Mouse (Mus musculus) layer of hippocampus, adult 11-12 months (tissue): ENCODE data around the gene Pola1.
"Not testable (repeated sequence)": the region's sequence is repeated elsewhere in the genome, so short reads cannot be mapped to it uniquely, and the experiment has no call there.

ENCODE experiments used
- DNase-seq: peaks from one replicate; pipeline ENCODE4 v3.0.0; 2022; ENCODE audit warnings: low spot score

The Pola1 gene

GRCm38 (mm10) chrX:93429738-93430260, 202.2 kb downstream of the Pola1 start:
- no peak for DNase-seq

DNA sequence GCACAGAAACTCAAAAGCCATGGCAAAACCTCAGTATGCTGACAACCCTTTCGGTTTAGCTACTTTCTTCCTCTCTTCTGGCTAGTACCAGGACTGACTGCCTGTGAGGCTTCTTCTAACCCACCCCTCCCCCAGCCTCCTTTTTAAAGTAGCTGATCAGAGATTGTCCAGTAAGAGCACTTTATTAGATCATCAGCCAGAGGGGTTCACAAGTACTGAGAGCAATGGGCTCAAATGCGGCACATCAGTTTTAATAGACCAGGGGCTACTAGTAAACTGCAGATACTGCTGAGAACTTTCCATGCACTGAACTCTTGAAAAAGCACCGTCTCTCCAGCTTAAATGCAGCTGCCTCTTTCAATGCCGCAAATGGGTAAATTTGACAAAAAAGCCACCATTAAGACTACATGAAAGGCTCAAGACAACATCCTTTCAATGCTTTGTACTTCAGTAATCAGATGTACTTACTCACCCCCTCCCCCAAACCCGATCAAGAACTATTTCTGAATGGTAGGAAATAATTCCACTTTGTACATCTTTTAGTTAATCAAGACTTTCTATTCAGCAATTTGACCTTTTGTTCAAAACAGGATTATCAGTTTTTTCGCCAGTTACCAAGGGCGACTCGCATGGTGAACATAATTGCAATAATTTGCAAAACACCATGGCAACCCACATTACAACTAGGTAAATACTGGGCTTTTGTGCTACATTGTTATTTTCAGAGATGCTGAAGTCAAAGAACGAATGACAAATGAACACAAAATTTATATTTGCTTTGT, 202.8 kb downstream of the Pola1 start:
- no peak for DNase-seq

DNA sequence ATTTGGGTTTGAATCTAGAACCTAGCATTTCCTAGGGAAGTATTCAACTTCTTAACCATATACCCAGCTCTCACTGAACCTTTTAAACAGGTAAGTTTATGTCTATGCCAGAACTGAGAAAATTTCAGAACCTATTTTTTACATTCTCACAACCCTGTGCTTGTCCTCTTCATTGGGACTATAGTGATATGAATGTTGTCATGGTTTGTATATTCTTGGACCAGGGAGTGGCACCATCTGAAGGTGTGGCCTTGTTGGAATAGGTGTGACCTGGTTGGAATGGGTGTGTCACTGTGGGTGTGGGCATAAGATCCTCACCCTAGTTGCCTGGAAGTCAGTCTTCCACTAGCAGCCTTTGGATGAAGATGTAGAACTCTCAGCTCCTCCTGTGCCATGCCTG, 231.1 kb downstream of the Pola1 start:
- not testable (repeated sequence) for DNase-seq

GRCm38 (mm10) chrX:93397089-93397488, 234.9 kb downstream of the Pola1 start:
- no peak for DNase-seq

GRCm38 (mm10) chrX:93377285-93377972, 254.5 kb downstream of the Pola1 start:
- DNase-seq: no peak

DNA sequence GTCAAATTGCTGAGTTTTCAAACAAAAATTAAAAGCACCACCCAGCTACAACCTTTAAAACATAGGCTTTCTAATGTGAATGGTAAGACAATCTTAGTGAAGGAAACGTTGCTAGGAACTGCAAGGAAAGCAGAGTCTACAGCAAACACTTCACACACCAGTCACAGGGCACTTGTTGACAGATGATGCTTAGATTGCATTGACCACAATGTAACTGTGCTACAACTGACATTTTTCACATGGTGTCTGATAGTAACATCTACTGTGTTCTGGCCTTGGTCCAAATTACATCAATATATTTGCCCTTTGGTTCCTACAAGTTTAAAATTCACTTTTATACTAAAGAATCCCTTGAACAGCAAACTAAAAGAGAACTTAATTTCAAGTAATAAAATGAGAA, 258.5 kb downstream of the Pola1 start:
- DNase-seq: no peak

DNA sequence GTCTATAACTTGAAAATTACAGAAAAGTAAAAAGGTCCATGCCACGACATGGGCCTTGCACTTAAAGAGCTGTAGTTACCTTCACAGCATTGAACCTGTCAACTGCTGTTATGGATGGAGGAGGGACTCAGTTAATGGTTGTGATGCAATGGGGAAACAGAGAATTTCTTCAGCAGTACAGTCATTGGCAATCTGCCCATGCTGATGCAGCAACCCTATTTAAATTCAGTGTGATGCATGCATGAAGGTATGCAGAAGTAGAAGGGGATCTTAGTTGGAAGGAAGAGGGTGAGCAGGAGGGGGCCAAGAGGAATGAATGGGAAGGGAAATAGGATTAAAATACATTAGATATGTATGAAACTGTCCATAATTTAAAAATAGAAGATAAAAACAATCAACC, 262.2 kb downstream of the Pola1 start:
- DNase-seq: no peak

- DNase-seq: no peak
Measured at GRCm38 (mm10) chrX:93368211-93368610, 263.7 kb downstream of the Pola1 start.

DNA sequence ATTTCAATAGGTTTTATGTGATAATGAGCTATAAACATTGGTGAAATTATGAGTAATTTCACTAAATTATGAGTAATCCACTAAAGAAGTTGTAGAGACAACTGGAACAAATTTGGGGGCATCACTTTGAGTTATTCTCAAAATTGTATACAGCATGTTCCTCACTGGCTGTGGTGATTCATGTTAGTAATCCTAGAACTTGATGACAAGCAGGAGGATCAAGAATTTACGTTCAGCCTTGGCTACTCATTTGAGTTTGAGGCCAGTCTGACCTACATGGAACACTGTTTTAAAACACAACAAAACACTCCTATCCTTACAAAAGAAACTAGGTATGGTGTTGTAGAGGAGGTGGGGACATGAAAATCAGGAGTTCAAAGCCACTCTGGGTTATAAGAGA, 310.6 kb downstream of the Pola1 start:
- DNase-seq: no peak

- no peak for DNase-seq
Measured at GRCm38 (mm10) chrX:93319979-93320378, 312.0 kb downstream of the Pola1 start.

DNA sequence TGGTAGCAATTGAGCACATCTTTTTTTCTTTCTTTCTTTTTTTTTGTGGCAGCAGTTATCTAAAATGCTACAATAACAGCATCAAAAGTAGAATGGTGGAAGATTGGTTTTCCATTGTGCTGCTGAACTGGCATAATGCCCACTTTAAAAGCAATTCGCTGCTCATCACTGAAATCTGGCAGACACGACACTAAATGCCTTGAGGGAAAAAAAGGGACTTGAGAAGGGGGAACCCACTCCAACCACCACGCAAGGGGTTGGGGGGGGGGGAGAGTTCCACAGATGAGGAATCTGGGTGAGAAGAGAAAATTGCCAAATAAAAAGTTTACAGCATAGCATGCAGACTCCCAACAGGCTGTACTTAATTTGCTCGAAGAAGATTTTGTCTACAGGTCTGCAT, 314.4 kb downstream of the Pola1 start:
- no peak for DNase-seq

DNA sequence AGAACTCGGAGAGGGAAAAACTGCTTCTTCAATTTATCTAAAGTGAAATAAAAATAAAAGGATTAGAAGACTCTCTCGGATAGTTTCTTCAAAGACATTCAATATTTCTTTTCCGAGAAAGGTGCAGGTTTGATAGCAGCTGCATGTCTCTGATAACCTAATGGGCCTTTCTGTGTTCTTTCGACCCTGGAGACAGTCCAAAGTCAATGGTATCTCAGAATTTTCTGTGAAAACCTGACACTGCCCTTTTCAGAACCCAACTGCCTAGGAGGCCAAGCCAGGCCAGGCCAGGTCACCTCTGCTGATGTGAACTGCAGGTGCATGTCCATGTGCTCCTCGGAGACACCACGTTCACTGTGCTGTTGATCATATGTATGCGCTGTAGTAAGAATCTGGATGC, 326.2 kb downstream of the Pola1 start:
- no peak for DNase-seq

DNA sequence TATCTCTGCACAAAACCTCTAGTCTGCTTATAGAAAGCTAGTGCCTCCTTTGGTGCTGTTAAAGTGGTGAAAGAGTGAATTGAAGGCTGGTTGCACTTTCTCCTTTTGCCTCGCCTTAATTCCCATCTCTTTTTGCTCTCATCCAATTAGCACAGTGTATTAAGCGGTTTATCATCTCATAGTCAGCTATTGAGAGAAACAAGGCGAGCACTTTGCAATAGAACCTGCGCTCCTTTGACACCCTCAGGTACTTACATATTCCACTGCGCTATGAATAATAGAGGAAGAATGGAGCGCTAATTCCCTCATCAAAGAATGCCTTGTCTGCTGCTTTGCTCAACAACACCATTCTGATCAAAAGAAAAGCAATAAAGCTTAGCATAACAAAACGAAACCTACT, 330.2 kb downstream of the Pola1 start:
- no peak for DNase-seq

DNA sequence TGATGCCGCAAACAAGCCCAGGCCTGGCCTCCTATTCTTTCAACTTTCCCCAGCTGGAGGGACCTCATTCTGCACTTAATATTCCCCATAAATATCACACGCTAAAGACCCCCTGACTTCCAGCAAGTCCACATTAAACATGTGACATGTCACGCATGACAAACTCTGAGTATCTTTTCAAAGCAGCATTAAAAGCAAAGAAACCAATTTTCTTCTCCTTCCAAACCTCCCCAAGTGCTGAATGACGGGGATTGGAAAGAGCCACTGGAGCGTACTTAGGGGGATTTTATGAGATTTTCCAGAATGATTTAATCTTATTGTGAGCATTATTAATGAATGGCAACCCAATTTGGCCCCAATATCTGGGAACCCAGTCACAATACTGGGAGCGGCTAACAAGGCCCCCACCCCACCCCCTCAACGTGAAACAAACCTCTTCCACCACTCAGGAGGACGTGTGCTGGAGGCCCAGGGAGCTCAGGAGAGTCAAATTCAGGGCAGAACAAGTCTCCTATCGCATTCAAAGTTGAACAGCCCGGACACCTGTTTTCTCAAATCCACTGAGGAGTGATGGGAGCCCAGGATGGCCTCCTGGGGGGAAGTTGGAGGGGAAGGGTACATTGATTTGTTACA, 331.7 kb downstream of the Pola1 start:
- no peak for DNase-seq

DNA sequence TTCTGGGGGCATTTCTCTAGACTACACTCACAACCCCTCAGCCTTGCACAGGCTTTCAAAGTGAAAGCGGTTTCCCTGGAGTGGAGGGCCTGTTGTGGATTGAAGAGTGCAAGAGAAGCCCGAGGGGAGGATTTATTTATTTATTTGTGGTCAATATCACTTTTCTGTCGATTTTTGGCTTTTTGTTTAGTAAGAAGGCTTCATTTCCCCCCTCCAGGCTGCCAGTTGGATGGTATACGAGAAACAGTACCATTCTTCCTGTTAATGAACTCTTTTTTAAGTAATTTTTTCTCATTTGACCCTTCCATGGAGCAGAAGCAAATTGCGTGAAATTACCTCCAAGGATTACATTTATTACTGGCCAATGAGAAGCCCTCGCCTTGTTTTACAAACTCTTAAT, 332.2 kb downstream of the Pola1 start:
- DNase-seq: no peak

GRCm38 (mm10) chrX:93299046-93299626, 332.8 kb downstream of the Pola1 start:
- no peak for DNase-seq

DNA sequence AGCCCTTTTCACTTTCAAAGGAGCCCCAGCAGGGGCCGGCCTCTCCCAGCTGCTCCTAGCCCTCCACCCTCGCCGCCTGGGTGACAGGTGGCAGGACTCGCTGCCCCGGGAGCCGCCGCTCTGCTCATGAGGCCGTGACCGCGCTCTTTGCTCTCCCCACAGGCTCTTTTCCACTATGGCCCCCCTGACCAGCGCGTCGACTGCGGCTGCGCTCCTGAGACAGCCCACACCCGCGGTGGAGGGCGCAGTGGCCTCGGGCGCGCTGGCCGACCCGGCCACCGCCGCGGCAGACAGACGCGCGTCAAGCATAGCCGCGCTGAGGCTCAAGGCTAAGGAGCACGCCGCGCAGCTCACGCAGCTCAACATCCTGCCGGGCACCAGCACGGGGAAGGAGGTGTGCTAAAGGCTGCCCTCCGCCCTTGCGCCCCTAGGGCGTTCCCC, 334.9 kb downstream of the Pola1 start:
- no peak for DNase-seq

DNA sequence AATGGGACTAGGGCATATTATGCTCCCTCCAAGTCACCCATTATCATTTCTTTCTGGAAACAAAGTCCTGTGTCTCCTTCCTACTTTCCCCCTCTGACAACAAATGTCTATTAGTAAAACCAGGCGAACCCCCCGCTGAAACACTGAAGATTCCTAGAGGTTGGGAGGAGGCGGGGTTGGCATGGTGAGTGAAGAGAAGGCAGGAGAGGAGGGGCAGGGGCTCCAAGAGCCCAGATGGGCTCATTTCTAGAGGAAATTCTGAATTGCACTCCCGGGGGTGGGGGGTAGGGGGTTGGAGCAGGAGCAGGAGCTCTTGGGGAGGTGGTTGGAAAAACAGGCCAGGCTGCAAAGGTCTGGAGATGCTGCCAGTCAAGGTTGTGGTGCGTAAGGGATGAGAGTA, 336.1 kb downstream of the Pola1 start:
- no peak for DNase-seq

DNA sequence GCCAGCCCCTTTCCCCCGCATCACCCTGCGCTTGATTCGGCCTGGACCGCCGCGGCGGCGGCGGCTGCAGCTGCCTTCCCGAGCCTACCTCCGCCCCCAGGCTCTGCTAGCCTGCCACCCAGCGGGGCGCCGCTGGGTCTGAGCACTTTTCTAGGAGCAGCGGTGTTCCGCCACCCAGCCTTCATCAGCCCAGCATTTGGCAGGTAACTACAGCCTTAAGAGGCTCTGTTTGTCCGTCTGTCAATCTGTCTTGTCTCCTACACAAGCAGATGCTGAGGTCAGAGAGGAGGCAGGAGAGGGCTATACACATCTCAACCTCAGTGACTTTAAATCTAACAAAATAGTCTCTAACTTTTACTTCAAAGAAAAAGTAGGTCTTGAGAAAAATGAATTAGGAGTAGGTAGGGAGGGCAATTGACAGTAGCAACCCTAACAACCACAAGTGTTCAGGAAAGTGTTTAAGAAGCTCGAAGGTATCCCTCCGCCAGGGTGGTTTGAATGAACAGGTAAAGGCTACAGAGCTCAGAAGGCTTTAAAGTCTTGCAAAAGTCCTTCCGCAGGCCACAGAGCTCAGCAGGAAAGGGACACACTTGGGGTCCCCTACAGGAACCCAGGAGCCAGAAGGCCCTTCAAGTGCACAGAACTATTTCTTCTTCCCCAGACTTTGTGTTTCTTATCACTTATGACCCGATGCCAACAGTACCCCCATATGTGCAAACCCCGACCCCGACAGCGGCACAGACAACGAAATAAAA, 337.0 kb downstream of the Pola1 start:
- no peak for DNase-seq

DNA sequence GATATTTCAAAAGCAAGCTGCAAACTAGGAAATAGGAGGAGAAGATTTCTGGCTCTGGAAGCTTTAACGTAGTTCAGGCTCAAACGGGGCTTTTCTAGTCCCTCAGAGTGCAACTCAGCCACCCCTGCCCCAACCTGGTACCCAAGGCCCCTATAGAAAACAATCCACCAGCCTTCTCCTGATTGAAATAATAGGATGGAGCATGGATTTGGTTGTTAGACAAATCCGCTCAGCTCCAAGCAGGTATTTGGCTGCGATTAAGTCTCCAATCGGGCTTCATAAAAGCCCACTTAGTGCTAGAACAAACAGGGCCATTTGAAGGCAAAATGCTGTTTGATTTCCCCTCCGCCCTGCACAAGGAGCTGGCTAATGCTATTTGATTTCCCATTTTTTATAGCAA, 339.9 kb downstream of the Pola1 start:
- no peak for DNase-seq

DNA sequence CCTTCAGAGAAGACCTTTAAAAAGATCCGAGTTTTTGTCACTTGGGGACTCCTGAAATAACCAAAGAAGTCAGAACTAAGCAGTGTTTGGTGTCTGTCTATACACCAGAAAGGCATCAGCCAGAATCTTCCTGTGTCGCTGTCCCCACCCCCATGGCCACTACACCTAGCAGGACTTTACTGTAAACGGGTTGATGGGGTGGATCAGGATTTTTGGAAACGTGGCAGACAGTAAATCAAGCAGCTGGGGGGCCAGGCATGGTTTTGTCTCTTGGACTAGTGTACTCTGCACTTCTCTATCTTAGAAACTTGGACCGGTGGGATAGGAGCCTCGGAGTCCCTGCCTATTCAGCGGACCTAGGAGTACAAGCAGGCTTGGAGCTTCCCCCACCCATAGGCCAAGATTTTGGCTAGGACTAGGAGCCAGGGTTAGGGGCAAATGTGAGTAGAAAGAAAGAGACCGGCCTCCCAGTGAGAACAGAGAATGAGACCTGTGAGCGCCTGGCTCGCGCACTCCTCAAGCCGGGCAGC, 342.0 kb downstream of the Pola1 start:
- DNase-seq: no peak

DNA sequence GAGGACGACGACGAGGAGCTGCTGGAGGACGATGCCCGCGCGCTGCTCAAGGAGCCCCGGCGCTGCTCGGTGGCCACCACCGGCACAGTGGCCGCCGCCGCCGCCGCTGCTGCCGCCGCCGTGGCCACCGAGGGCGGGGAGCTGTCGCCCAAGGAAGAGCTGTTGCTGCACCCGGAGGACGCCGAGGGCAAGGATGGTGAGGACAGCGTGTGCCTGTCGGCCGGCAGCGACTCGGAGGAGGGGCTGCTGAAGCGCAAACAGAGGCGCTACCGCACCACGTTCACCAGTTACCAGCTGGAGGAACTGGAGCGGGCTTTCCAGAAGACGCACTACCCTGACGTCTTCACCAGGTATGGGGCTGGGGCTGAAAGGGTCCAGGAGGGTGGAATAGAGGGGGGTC, 342.9 kb downstream of the Pola1 start:
- DNase-seq: no peak
